Mouse (Mus musculus) embryonic facial prominence, embryonic 11.5 days (tissue): ENCODE data around the gene Vav2. TPM values are rescaled to one million over a fixed set of nuclear protein-coding genes. Genes with fewer than 3 reads are reported as not detected.

Experiments
- ATAC-seq: fragments of 200-750 bp; cut with Nextera tagmentation; replicated peaks from 2 replicates; pipeline ENCODE4 v1.8.0; 2017; ENCODE audit warnings: low read depth; ENCODE audit not compliant: insufficient number of reproducible peaks, low FRiP score, low TSS enrichment
- DNase-seq: peaks from one replicate; pipeline ENCODE4 v3.0.0-alpha.2; 2015; ENCODE audit warnings: low spot score
- H3K27ac ChIP-seq: fragments of 300-500 bp; sonication (generic); replicated peaks from 2 replicates; pipeline ENCODE4 v1.5.1; 2014; ENCODE audit warnings: mild to moderate bottlenecking, low read depth, low read length, control low read depth
- H3K27me3 ChIP-seq: fragments of 300-500 bp; sonication (generic); 2 replicates; pipeline ENCODE4 v1.6.1; 2014; ENCODE audit warnings: mild to moderate bottlenecking, low read length, moderate library complexity, mixed read lengths; ENCODE audit not compliant: control insufficient read depth, insufficient read depth
- H3K36me3 ChIP-seq: fragments of 300-500 bp; sonication (generic); replicated peaks from 2 replicates; pipeline ENCODE4 v1.6.1; 2014; ENCODE audit warnings: low read depth, mild to moderate bottlenecking, low read length, moderate library complexity, mixed read lengths; ENCODE audit not compliant: control insufficient read depth, insufficient read depth
- H3K4me1 ChIP-seq: fragments of 300-500 bp; sonication (generic); 2 replicates; pipeline ENCODE4 v1.6.1; 2014; ENCODE audit warnings: low read length, mixed read lengths; ENCODE audit not compliant: control insufficient read depth, insufficient read depth
- H3K4me2 ChIP-seq: fragments of 300-500 bp; sonication (generic); 2 replicates; pipeline ENCODE4 v1.6.1; 2014; ENCODE audit warnings: low read depth, mild to moderate bottlenecking, control low read depth, low read length, moderate library complexity
- H3K4me3 ChIP-seq: fragments of 300-500 bp; sonication (generic); 2 replicates; pipeline ENCODE4 v1.5.1; 2014; ENCODE audit warnings: low read depth, low read length, control low read depth
- H3K9ac ChIP-seq: fragments of 300-500 bp; sonication (generic); replicated peaks from 2 replicates; pipeline ENCODE4 v1.6.1; 2014; ENCODE audit warnings: mild to moderate bottlenecking, control low read depth, low read length
- H3K9me3 ChIP-seq: fragments of 300-500 bp; sonication (generic); replicated peaks from 2 replicates; pipeline ENCODE4 v1.6.1; 2016; ENCODE audit warnings: mild to moderate bottlenecking, low read length, inconsistent platforms, mixed read lengths; ENCODE audit not compliant: control insufficient read depth
- WGBS: fragments of 180-500 bp; shearing (Covaris S2); extraction: QIAGEN DNeasy Blood & Tissue Kit; methylation state at CpG from one replicate; pipeline ENCODE4 v1.1.7; 2014; 5-methylcytosine and 5-hydroxymethylcytosine counted together
- polyA plus RNA-seq: library from polyadenylated mRNA; unstranded; fragments of >200 nt; fragmentation: Nextera tagmentation; extraction: Ambion mirVana; gene quantifications from 2 replicates; pipeline ENCODE4 v1.2.1, GENCODE M21; 2014

The Vav2 gene
- polyA plus RNA-seq, 1 experiment from 2014 or later: 5.2 TPM

DNA sequence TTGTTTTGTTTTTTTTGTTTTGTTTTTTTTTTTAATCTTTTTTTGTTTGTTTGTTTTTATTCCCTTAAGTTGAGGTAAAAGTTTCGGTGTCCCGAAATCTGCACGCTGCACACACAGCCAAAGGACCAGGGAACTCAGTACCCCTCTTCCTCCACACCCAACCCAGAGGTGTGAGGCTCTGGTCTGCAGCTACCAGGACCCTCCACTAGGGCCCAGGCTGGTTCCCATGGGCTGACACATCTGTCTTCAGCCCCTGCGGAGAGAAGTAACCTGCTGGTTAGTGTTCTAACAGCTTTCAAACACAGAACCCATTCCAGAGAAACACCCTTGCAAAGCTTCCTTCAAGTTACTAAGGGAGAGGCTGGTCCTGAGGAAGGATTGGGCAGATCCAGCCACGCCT, 20.9 kb upstream of the Vav2 start:
- peak; percentile 40 for DNase-seq
- 82% methylated on average over 5 of the region's 5 CpGs for WGBS
- no peaks in the 10 kb centered on the region for H3K9me3 ChIP-seq
- no peak overlapping the region for H3K4me3 ChIP-seq
- no peak overlapping the region for H3K4me2 ChIP-seq
- H3K36me3 ChIP-seq: peaks cover 23% of the 10 kb centered on the region
- H3K4me1 ChIP-seq: no peaks in the 10 kb centered on the region; the same call in 1 of the 2 replicates
- H3K9ac ChIP-seq: no peak overlapping the region
- no peaks in the 10 kb centered on the region for H3K27me3 ChIP-seq
- no peak for ATAC-seq
- H3K27ac ChIP-seq: no peak overlapping the region

DNA sequence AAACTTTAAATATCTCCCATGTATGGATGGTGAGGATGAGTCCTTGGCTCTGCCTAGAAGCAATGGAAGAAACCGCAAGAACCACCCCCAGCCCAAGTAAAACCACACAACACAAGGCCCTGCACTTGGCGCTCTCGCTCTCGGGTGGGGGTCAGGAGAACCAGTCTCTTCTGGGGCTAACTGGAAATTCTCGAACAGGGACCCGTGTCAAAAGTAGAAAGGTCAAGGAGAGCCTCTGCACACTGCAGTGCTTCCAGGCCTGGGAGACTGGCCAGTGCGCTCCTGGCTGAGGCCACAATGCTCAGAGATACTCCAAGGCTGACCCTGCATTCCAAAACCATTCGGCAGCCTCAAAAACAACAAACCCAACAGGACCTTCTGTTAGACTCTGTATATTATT, 20.0 kb upstream of the Vav2 start:
- no peak overlapping the region for H3K9ac ChIP-seq
- ATAC-seq: no peak

GRCm38 (mm10) chr2:27445910-27446309, 19.1 kb upstream of the Vav2 start:
- no peak for ATAC-seq
- H3K9ac ChIP-seq: no peak overlapping the region
- H3K4me1 ChIP-seq: no peaks in the 10 kb centered on the region; the same call in 1 of the 2 replicates
- H3K4me2 ChIP-seq: no peak overlapping the region
- no peaks in the 10 kb centered on the region for H3K27me3 ChIP-seq
- H3K9me3 ChIP-seq: no peaks in the 10 kb centered on the region
- no peak overlapping the region for H3K27ac ChIP-seq
- 91% methylated on average over 3 of the region's 3 CpGs for WGBS
- H3K36me3 ChIP-seq: peaks cover 17% of the 10 kb centered on the region
- no peak for DNase-seq
- H3K4me3 ChIP-seq: no peak overlapping the region

More for the DNA sequence above, 20.0 kb upstream of the Vav2 start:
- DNase-seq: no peak
- H3K36me3 ChIP-seq: peaks cover 17% of the 10 kb centered on the region
- no peaks in the 10 kb centered on the region for H3K9me3 ChIP-seq
- H3K27me3 ChIP-seq: no peaks in the 10 kb centered on the region
- H3K4me3 ChIP-seq: no peak overlapping the region
- H3K27ac ChIP-seq: no peak overlapping the region
- H3K4me2 ChIP-seq: no peak overlapping the region
- no peaks in the 10 kb centered on the region; the same call in 1 of the 2 replicates for H3K4me1 ChIP-seq
- 92% methylated on average over 8 of the region's 8 CpGs for WGBS

GRCm38 (mm10) chr2:27443450-27443708, 16.5 kb upstream of the Vav2 start:
- no peak for ATAC-seq
- 75% methylated on average over 5 of the region's 5 CpGs for WGBS
- no peak overlapping the region for H3K27ac ChIP-seq
- H3K9me3 ChIP-seq: no peaks in the 10 kb centered on the region
- peaks cover 4% of the 10 kb centered on the region for H3K36me3 ChIP-seq
- H3K4me1 ChIP-seq: no peaks in the 10 kb centered on the region; the same call in 1 of the 2 replicates
- H3K4me3 ChIP-seq: peak overlapping the region; percentile 58
- no peak for DNase-seq
- no peaks in the 10 kb centered on the region for H3K27me3 ChIP-seq
- peak overlapping the region; percentile 68; the same call in 1 of the 2 replicates for H3K4me2 ChIP-seq
- H3K9ac ChIP-seq: no peak overlapping the region

- peak; percentile 18 for DNase-seq
- peak overlapping the region; percentile 68 for H3K4me2 ChIP-seq
- WGBS: 35% methylated on average over 20 of the region's 20 CpGs
- peak; percentile 26 for ATAC-seq
- no peak overlapping the region for H3K27ac ChIP-seq
- H3K27me3 ChIP-seq: no peaks in the 10 kb centered on the region
- no peaks in the 10 kb centered on the region; the same call in 1 of the 2 replicates for H3K4me1 ChIP-seq
- peaks cover 2% of the 10 kb centered on the region for H3K36me3 ChIP-seq
- H3K9ac ChIP-seq: peak overlapping the region; percentile 65
- H3K4me3 ChIP-seq: peak overlapping the region; percentile 58
- no peaks in the 10 kb centered on the region for H3K9me3 ChIP-seq
Measured at GRCm38 (mm10) chr2:27442708-27443449, 16.0 kb upstream of the Vav2 start.

DNA sequence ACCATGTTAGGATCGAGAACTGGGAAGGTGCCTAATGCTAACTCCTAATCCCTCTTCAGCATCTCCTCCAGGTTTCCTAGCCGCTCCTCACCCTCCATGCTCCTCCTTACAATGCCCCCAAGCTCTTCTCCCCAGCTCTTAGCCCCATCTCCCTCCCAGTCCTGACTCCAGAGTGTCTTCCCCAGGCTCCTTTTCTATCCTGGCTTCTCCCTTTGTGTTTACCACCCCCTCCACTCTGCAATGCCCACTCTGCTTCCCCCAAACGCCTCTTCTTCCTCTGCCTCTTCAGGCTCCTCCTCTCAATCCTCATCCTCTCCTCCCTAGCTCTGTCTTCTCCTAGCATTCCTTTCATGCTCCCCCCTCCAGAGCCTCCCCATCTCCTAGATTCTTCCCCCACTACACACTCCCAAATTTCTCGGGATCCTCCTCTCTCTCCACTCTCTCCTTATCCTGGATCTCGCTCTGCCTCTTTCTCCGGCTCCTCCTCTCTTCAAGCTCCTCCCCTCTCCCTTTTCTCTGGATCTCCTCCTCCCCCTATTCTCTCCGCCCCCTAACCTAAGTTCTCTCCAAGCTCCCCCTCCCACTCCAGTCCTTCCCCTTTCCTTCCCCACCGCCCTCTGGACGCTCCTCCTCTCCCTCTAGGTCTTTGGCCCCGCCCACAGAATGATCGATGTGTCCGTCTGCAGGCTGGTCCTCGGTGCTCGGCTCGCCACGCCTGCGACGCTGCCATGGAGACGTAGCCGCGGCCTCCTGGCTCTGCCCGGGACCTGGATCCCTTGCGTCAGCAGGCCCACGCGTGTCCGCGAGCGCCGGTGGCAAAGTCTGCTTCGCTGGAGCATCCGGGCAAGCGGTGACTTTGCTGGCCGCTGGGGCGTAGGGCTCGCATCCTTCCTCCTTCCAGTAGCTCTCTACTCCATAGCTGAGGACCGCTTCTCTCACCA, 15.2 kb upstream of the Vav2 start, which contains the start of gene Brd3os:
Gene Brd3os (plus strand): TSS at position 558 of the 941 bp plus-strand sequence.
- H3K4me3 ChIP-seq: peak within 1 kb of the TSS; percentile 58
- no peaks in the 10 kb centered on the region for H3K9me3 ChIP-seq
- WGBS: 2% methylated on average over 36 of the region's 36 CpGs
- H3K36me3 ChIP-seq: peaks cover under 1% of the 10 kb centered on the region
- H3K4me2 ChIP-seq: peak within 1 kb of the TSS; percentile 68
- peak; percentile 81 for ATAC-seq
- no peaks in the 10 kb centered on the region; the same call in 1 of the 2 replicates for H3K4me1 ChIP-seq
- H3K27me3 ChIP-seq: no peaks in the 10 kb centered on the region
- DNase-seq: peak; percentile 100
- H3K27ac ChIP-seq: no peak within 1 kb of the TSS; the same call in 1 of the 2 replicates
- H3K9ac ChIP-seq: peak within 1 kb of the TSS; percentile 65

DNA sequence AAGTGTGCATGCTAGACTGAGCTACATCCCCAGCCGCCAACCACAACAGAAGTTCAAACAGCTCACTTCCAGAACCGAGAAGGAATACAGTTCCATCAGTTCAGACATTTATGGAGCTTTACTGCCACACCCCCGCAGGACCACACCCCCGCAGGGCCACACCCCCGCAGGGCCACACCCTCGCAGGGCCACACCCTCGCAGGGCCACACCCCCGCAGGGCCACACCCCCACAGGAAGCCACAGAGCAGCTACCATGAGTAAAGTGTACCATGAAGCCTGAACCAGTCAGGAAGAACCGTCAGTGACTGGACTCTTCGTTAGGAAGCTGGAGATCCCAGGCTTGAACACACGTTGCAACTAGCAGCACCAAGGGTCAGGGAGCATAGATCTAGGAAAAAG, 11.4 kb upstream of the Vav2 start:
- WGBS: 19% methylated on average over 11 of the region's 11 CpGs
- DNase-seq: no peak
- Histone ChIP-seq H3K9ac (no peak overlapping the region), H3K27me3 (no peaks in the 10 kb centered on the region), H3K36me3 (no peaks in the 10 kb centered on the region), H3K4me2 (no peak overlapping the region), H3K4me1 (no peaks in the 10 kb centered on the region; the same call in 1 of the 2 replicates), H3K9me3 (no peaks in the 10 kb centered on the region), H3K4me3 (no peak overlapping the region), H3K27ac (no peak overlapping the region)
- ATAC-seq: no peak

GRCm38 (mm10) chr2:27437876-27438275, 11.0 kb upstream of the Vav2 start:
- no peak for ATAC-seq
- H3K27me3 ChIP-seq: no peaks in the 10 kb centered on the region
- no peaks in the 10 kb centered on the region for H3K9me3 ChIP-seq
- no peaks in the 10 kb centered on the region for H3K4me1 ChIP-seq
- H3K4me2 ChIP-seq: no peak overlapping the region
- WGBS: 50% methylated on average over 1 of the region's 1 CpGs
- no peak overlapping the region for H3K4me3 ChIP-seq
- DNase-seq: no peak
- no peaks in the 10 kb centered on the region for H3K36me3 ChIP-seq
- no peak overlapping the region for H3K27ac ChIP-seq
- H3K9ac ChIP-seq: no peak overlapping the region
